Mouse (Mus musculus): ENCODE data around the gene Plekhs1.

DNA sequence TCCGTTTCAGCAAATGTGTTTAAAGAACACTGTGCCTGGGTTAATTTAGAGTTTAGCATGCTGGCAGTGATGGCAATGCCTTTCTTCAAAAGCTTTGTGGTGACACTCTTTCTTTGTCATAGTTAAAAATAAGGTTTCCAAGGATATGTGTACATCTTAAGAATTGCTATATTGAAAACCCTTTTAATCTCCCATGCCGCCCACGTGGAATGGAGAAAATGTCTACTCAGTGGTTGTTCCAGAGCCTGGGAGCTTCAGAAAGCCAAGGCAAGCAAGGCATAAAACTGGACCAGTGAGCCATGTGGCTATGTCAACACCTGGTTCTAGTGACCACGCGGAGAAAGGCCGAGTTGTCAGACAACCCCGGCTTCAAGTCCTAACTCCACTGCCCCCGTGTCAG, 11.9 kb upstream of the Plekhs1 start:
- TF ChIP-seq POLR2A (IDR thresholded peaks at IDR 0.05; ENCODE audit: borderline replicate concordance, control insufficient read depth, low read depth, low read length), result no peak
- no peak for TF ChIP-seq CTCF (IDR thresholded peaks at IDR 0.05; ENCODE audit: control insufficient read depth, insufficient read depth, low read length)
